Mouse (Mus musculus) midbrain, embryonic 10.5 days (tissue): ENCODE data around the gene Zap70. TPM values are rescaled to one million over a fixed set of nuclear protein-coding genes. Genes with fewer than 3 reads are reported as not detected.

ENCODE experiments used
- DNase-seq: peaks from one replicate; pipeline ENCODE4 v3.0.0-alpha.2; 2017; ENCODE audit warnings: low spot score
- H3K27ac ChIP-seq: fragments of 300-500 bp; sonication (generic); replicated peaks from 2 replicates; pipeline ENCODE4 v1.5.1; 2016; ENCODE audit warnings: mild to moderate bottlenecking
- H3K27me3 ChIP-seq: fragments of 300-500 bp; sonication (generic); 2 replicates; pipeline ENCODE4 v1.6.1; 2016; ENCODE audit warnings: low read depth, mild to moderate bottlenecking; ENCODE audit not compliant: poor library complexity, severe bottlenecking
- H3K36me3 ChIP-seq: fragments of 300-500 bp; sonication (generic); 2 replicates; pipeline ENCODE4 v1.6.1; 2016; ENCODE audit warnings: mild to moderate bottlenecking, moderate library complexity
- H3K4me1 ChIP-seq: fragments of 300-500 bp; sonication (generic); 2 replicates; pipeline ENCODE4 v1.6.1; 2016
- H3K4me3 ChIP-seq: fragments of 300-500 bp; sonication (generic); 2 replicates; pipeline ENCODE4 v1.5.1; 2016; ENCODE audit warnings: mild to moderate bottlenecking, moderate library complexity
- H3K9me3 ChIP-seq: fragments of 300-500 bp; sonication (generic); replicated peaks from 2 replicates; pipeline ENCODE4 v1.6.1; 2016; ENCODE audit warnings: mild to moderate bottlenecking
- WGBS: fragments of 180-500 bp; shearing (Covaris S2); methylation state at CpG from one replicate; pipeline ENCODE4 v1.1.7; 2016; 5-methylcytosine and 5-hydroxymethylcytosine counted together
- polyA plus RNA-seq: library from polyadenylated mRNA; unstranded; fragments of >200 nt; fragmentation: Nextera tagmentation; extraction: Ambion mirVana; gene quantifications from 2 replicates; pipeline ENCODE4 v1.2.1, GENCODE M21; 2016

Zap70 gene
- 0.26 and 0.43 TPM in 2 replicates for polyA plus RNA-seq

DNA sequence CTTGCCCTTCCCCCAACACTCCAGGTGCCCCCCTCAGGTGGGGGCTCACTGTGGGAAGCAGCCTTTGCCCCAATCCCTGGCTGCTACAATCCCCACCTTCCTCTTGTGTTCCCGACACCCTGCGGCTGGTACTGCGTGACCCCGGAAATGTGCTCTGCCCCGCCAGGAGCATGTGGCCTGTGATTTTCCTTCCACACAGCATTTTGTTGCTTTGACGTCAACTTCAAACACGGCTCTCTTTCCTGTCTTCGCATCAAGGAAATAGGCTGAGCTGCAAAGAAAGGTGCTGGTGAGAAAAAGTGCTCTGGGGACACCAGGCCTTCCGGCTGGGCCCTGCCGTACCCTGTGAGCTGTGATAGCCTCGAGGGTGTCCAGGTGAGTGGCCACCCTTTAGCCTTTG is at the start of gene Zap70:
TSS of gene Zap70 (plus strand) at position 231 of the 400 bp plus-strand sequence.
- no peaks in the 10 kb centered on the region for H3K9me3 ChIP-seq
- 0 out of 2 replicates have a peak, but pooled peaks cover under 1% of the 10 kb centered on the region for H3K4me1 ChIP-seq
- WGBS: 89% methylated on average over 11 of the region's 11 CpGs
- no peak within 1 kb of the TSS for H3K4me3 ChIP-seq
- H3K27ac ChIP-seq: no peak within 1 kb of the TSS
- DNase-seq: no peak
- H3K27me3 ChIP-seq: no peaks in the 10 kb centered on the region
- no peaks in the 10 kb centered on the region for H3K36me3 ChIP-seq

DNA sequence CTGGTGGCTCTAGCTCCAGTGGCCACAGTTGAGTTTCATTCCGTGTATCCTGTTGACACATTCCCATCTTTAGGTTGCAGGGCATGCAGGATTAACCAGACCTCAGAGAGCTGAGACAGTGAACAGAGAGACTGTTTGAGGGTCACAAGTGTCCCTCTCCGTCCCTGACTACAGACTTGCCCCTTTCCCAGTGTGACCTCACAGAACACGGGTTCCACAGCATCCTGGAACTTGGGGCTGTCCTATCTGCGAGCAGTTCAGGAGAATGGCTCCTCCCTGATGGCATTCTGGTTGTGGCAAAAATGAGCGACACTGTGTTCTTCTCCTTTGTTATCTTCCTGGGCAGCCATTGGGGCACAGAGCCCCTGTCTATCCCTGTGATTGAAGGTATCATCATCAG is 47.3 kb upstream of the Zap70 start, which contains the start of gene Actr1b:
TSS of gene Actr1b (minus strand) at position 112 of the 400 bp plus-strand sequence.
- no peaks in the 10 kb centered on the region for H3K9me3 ChIP-seq
- DNase-seq: no peak
- no peak within 1 kb of the TSS for H3K4me3 ChIP-seq
- H3K36me3 ChIP-seq: no peaks in the 10 kb centered on the region
- no peak within 1 kb of the TSS for H3K27ac ChIP-seq
- no peaks in the 10 kb centered on the region for H3K27me3 ChIP-seq
- peaks cover under 1% of the 10 kb centered on the region; the same call in 1 of the 2 replicates for H3K4me1 ChIP-seq
- WGBS: 83% methylated on average over 5 of the region's 5 CpGs

DNA sequence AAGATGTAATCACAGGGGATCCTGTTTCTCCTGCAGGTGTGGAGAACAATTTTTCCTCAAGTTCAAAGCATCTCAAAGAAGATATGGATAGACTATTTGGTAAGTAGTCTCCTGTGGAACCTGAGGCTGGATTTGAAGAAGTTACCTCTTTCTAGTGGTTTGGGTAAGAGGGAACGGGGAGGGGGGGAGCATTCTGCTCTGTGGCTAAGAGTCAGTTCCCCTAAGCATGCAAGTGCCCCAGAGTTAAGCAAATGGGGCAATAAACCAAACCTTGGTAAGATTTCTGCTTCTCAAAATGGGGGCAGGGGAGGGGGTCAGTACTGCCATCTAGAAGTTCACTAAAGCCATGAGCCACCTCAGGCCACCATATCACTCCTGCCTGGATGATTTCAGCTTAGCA is 42.8 kb upstream of the Zap70 start:
- H3K4me1 ChIP-seq: no peaks in the 10 kb centered on the region
- H3K27ac ChIP-seq: no peak overlapping the region
- no peaks in the 10 kb centered on the region for H3K36me3 ChIP-seq
- no peak for DNase-seq
- no peaks in the 10 kb centered on the region for H3K27me3 ChIP-seq
- no peak overlapping the region for H3K4me3 ChIP-seq
- WGBS: 81% methylated on average over 1 of the region's 1 CpGs
- H3K9me3 ChIP-seq: no peaks in the 10 kb centered on the region

DNA sequence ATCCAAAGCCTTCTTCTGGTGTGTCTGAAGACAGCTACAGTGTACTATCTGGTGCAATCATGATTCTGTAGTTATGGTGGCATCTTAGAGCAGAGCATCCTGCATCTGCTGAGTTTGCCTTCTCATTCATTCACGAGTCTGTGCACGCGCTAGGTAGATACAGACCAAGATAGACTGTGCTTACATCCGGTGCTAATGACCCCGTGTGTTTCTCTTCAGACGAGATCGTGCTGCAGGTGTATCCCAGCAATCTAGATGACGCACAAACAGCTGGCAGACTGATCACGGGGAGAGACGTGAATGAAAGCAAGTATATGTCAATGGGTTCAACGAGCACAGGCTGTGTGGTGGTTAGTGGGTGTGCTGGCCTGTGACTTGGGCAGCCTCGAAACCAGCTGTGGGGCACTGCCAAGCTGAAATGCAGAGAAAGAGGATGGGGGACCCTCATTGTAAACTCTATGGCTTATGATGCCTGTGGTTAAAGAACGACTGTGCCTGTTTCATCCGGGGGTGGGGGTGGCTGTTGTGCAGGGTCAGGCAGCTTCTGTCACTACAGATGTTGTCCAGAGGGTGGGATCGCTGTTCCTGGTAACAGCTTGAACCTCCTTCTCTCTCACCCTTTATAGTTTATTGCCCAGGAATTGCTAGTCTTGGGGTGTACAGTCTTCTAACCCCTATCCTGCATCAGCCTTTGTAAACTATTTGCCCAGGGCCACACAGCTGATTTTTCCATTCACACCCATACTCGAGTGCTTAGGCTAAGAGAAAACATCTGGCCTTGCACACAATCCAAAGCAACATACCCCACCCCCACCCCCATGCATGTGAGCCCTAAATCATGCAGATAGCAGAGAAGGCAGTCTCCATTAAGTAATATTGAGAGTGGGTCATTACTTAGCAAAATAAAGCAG is 38.2 kb upstream of the Zap70 start:
- no peaks in the 10 kb centered on the region for H3K27me3 ChIP-seq
- no peak overlapping the region for H3K27ac ChIP-seq
- no peak overlapping the region for H3K4me3 ChIP-seq
- H3K4me1 ChIP-seq: no peaks in the 10 kb centered on the region
- no peak for DNase-seq
- H3K9me3 ChIP-seq: no peaks in the 10 kb centered on the region
- H3K36me3 ChIP-seq: no peaks in the 10 kb centered on the region
- 84% methylated on average over 16 of the region's 16 CpGs for WGBS

DNA sequence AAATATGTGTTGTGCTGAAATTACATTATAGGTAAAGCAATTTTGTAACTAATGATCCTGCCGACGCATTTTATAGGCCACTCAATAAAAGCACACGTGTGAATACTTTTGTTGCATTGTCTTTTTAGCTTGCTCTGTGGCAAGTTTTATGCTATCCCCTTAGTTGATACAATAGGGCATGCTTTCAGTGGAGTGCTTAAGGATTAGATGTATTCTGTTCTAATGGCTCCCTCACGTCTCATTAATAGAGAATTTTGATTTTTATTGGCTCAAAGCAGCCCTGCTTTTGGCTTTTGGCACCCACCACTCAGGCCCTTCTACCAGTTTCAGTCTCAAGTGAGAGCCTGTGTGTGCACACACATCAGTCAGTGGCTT is 37.6 kb upstream of the Zap70 start:
- Histone ChIP-seq H3K4me1 (no peaks in the 10 kb centered on the region), H3K27ac (no peak overlapping the region), H3K4me3 (no peak overlapping the region), H3K9me3 (no peaks in the 10 kb centered on the region), H3K36me3 (no peaks in the 10 kb centered on the region), H3K27me3 (no peaks in the 10 kb centered on the region)
- DNase-seq: no peak
- 91% methylated on average over 4 of the region's 4 CpGs for WGBS

DNA sequence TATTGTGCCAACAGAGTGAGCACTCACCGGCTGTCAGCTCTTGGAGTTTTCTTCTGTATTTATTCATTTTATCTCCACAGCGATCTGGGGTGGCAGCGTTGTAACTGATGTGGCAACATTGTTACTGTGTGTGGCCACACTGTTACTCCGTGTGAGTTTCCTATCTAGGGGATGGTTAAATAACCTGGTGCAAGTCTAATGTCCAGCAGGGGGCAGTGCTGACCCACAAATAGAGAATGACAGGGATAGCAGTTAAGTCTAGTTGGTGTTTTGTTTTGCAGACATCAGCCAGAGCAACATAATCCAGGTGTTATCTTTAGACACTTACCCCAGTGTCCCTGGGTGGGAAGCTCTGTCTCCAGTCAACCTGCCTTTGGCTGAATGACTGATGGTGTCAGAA is 24.3 kb upstream of the Zap70 start:
- H3K4me1 ChIP-seq: no peaks in the 10 kb centered on the region
- no peaks in the 10 kb centered on the region for H3K36me3 ChIP-seq
- 0 out of 2 replicates have a peak, but pooled peaks cover 10% of the 10 kb centered on the region for H3K27me3 ChIP-seq
- WGBS: 18% methylated on average over 4 of the region's 4 CpGs
- DNase-seq: peak; percentile 73
- no peak overlapping the region for H3K27ac ChIP-seq
- H3K9me3 ChIP-seq: no peaks in the 10 kb centered on the region
- H3K4me3 ChIP-seq: no peak overlapping the region

DNA sequence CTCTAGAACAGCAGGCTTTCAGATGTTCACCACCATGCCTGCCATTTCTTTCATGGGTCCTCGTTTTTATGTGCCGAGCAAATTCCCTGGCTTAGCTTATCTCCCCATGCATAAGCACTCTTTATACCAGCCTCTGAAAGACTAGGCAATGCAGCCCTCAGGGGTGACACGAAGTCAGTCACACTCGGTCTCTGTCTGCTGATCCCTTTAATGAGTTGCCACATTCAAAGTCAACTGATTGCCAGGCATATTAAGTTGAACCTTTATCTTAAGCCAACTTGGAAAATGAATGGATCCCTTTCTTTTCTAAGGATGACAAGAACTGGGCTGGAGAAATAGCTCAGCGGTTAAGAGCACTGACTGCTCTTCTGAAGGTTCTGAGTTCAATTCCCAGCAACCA is 22.4 kb upstream of the Zap70 start:
- no peak overlapping the region for H3K4me3 ChIP-seq
- H3K27ac ChIP-seq: no peak overlapping the region
- no peaks in the 10 kb centered on the region for H3K9me3 ChIP-seq
- H3K36me3 ChIP-seq: no peaks in the 10 kb centered on the region
- 82% methylated on average over 5 of the region's 5 CpGs for WGBS
- DNase-seq: no peak
- 0 out of 2 replicates have a peak, but pooled peaks cover 15% of the 10 kb centered on the region for H3K27me3 ChIP-seq
- peaks cover 4% of the 10 kb centered on the region for H3K4me1 ChIP-seq

DNA sequence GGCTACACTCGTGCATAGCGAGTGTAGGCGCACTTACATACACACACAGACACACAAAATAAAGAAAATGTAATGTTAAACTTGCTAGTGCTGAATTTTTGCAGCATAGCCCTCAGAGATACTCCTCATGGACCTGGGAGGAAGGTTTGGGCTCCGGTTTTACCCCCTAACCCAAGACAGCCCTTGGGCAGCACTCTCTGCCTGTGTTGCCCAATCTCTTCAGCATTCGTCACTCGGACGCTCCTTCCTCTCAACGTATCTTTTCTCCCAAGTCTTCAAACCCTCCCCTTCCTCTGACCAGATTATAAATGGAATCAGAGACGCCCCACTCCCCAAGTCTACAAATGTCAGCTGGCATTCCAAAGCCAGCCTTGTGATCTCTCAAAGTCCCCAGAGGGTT is 18.6 kb upstream of the Zap70 start:
- 83% methylated on average over 9 of the region's 9 CpGs for WGBS
- Histone ChIP-seq H3K27ac (no peak overlapping the region), H3K4me3 (no peak overlapping the region), H3K4me1 (peaks cover 20% of the 10 kb centered on the region), H3K27me3 (0 out of 2 replicates have a peak, but pooled peaks cover 15% of the 10 kb centered on the region), H3K9me3 (no peaks in the 10 kb centered on the region), H3K36me3 (no peaks in the 10 kb centered on the region)
- DNase-seq: no peak

DNA sequence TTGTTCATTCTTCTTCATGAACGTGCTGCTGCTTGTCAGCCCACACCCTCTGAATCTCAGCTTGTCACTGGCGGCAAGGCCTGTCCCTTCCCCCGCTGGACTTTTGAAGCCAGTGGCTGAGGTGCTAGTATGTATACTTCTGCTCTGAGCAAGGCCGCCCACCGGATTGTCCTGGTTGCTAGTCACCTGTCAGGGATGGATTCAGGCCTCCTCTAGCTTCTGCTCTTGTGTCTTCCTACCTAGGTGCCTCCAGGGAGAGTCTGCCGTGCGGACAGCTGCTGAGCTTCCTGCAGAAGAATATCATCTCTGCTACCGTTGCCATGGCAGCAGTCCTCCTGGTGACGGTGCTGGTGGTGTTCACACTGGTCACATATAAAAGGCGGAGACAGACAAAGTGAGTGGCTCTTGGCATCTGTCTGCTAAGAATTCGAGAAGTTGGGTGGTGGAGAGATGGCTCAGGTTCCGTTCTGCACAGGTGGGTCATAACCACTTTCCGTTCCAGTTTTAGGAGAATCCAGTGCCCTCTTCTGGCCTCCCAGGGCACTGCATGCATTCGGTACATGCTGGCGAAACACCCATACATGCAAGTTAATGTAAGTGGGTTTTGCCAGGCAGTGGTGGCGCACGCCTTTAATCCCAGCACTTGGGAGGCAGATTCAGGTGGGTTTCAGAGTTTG is 17.2 kb upstream of the Zap70 start:
- H3K9me3 ChIP-seq: no peaks in the 10 kb centered on the region
- peak overlapping the region; percentile 41 for H3K4me3 ChIP-seq
- peak; percentile 71 for DNase-seq
- H3K36me3 ChIP-seq: no peaks in the 10 kb centered on the region
- 37% methylated on average over 17 of the region's 17 CpGs for WGBS
- 0 out of 2 replicates have a peak, but pooled peaks cover 15% of the 10 kb centered on the region for H3K27me3 ChIP-seq
- H3K4me1 ChIP-seq: peaks cover 20% of the 10 kb centered on the region
- no peak overlapping the region for H3K27ac ChIP-seq

DNA sequence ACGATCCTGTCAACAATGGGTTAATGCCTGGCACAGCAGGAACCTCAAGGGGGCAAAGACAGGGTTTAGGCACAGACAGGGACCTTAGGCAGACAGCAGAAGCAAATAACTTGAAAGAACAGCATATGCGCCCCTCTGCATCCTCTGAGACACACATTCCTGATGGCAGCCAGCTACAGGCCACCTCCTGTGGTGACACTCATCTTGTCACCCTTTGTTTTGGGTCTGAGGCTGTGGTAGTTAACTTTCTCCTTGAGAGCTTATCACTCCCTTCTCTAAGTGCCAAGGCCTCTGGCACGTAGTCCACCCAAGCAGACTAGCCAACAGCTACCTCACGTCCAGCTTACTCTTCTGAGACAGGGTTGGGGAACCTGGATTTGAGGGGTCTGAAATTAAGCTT is 15.9 kb upstream of the Zap70 start:
- Histone ChIP-seq H3K4me3 (no peak overlapping the region), H3K4me1 (peaks cover 20% of the 10 kb centered on the region), H3K36me3 (no peaks in the 10 kb centered on the region), H3K9me3 (no peaks in the 10 kb centered on the region), H3K27me3 (0 out of 2 replicates have a peak, but pooled peaks cover 13% of the 10 kb centered on the region), H3K27ac (no peak overlapping the region)
- no peak for DNase-seq
- 32% methylated on average over 4 of the region's 4 CpGs for WGBS

DNA sequence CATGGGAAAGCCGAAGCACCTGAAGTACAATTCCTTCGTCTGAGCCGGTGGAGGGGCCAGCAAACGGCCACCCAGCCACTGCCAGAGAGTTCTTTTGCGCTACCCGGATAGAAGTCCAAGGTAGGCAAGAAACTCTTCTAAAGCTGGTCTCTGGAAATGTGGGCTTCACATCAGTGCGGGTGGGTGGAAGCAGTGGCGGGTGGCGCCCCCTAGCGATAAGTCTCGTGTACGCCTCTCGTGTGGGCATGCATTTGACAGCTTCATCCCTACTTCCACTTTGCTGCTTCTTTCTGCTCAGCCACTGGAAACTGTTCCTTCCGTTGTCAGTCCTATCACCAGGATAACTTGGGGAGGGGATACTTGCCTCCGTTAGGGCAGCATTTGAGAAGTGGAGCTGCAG is 15.1 kb upstream of the Zap70 start:
- WGBS: 47% methylated on average over 15 of the region's 15 CpGs

DNA sequence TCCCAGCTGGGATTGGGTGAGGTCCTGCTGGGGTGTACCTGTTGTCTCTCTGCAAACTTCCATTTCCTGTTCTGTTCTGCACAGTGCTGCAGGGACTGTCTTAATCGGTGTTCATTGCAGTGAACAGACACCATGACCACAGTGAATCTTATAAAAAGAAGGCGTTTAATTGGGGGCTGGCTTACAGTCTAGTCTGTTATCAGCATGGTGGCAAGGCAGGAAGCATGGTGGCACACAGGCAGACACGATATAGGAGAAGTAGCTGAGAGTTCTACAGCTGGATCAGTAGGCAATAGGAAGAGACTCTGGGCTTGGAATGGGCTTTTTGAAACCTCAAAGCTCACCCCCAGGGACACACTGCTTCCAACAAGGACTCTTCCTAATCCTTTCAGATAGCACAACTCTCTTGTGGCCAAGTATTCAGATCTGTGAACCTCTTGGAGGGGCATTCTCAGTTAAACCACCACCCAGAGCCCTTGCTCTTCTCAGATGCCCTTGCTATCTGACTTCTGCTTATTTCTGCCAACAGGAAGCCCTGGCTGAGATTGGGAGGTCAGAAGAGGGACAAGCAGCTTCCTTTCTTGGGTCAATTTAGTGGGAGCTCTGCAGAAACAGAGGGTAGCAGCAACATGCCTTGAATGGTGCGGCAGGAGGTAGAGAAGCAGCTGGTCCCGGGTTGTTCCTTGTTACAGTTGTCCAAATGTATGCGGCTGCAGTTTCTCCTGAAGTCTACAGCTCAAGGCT is 7.5 kb upstream of the Zap70 start:
- no peak for DNase-seq
- Histone ChIP-seq H3K4me3 (no peak overlapping the region), H3K27me3 (no peaks in the 10 kb centered on the region), H3K4me1 (no peaks in the 10 kb centered on the region), H3K36me3 (no peaks in the 10 kb centered on the region), H3K9me3 (no peaks in the 10 kb centered on the region), H3K27ac (no peak overlapping the region)
- WGBS: 88% methylated on average over 6 of the region's 6 CpGs

More for the DNA sequence above, 15.1 kb upstream of the Zap70 start:
- no peaks in the 10 kb centered on the region for H3K36me3 ChIP-seq
- 0 out of 2 replicates have a peak, but pooled peaks cover 5% of the 10 kb centered on the region for H3K27me3 ChIP-seq
- no peak overlapping the region for H3K27ac ChIP-seq
- H3K4me1 ChIP-seq: peaks cover 20% of the 10 kb centered on the region
- H3K9me3 ChIP-seq: no peaks in the 10 kb centered on the region
- H3K4me3 ChIP-seq: no peak overlapping the region
- DNase-seq: peak; percentile 46
